Mouse (Mus musculus) frontal cortex, adult (tissue): Measurements from ENCODE around the gene Samd4b.
"Not testable (repeated sequence)": the region's sequence is repeated elsewhere in the genome, so short reads cannot be mapped to it uniquely, and the experiment has no call there.

Experiments used
- ATAC-seq: cut with Nextera tagmentation; 2 replicates; pipeline ENCODE4 v1.9.2; 2017; ENCODE audit warnings: mild to moderate bottlenecking, moderate library complexity, mixed read lengths; ENCODE audit not compliant: low TSS enrichment

Samd4b gene

GRCm38 (mm10) chr7:28401030-28401429, 196.9 kb downstream of the Samd4b start:
- no peak for ATAC-seq

GRCm38 (mm10) chr7:28398696-28399340, 199.1 kb downstream of the Samd4b start:
- no peak for ATAC-seq

GRCm38 (mm10) chr7:28398000-28398399, 199.9 kb downstream of the Samd4b start:
- no peak for ATAC-seq

GRCm38 (mm10) chr7:28395425-28395824, 202.5 kb downstream of the Samd4b start:
- no peak for ATAC-seq

- no peak for ATAC-seq
Observed at GRCm38 (mm10) chr7:28393272-28393951, 204.5 kb downstream of the Samd4b start.

- ATAC-seq: peak; percentile 99
Observed at GRCm38 (mm10) chr7:28392429-28393271, 205.3 kb downstream of the Samd4b start, which contains the start of the genes Med29 and Paf1. Gene Med29 (minus strand): TSS chr7:28392708. Gene Paf1 (plus strand): TSS chr7:28392951.

GRCm38 (mm10) chr7:28390331-28390730, 207.6 kb downstream of the Samd4b start:
- ATAC-seq: no peak

GRCm38 (mm10) chr7:28387384-28387783, 210.6 kb downstream of the Samd4b start:
- ATAC-seq: not testable (repeated sequence)

- ATAC-seq: not testable (repeated sequence)
Observed at GRCm38 (mm10) chr7:28386877-28387276, 211.1 kb downstream of the Samd4b start.

- ATAC-seq: peak; percentile 21; the same call in 1 of the 2 replicates
Observed at GRCm38 (mm10) chr7:28386462-28386861, 211.5 kb downstream of the Samd4b start.

- ATAC-seq: no peak
Observed at GRCm38 (mm10) chr7:28386007-28386406, 211.9 kb downstream of the Samd4b start.

- ATAC-seq: no peak
Observed at GRCm38 (mm10) chr7:28385196-28385595, 212.7 kb downstream of the Samd4b start.

GRCm38 (mm10) chr7:28384162-28384561, 213.8 kb downstream of the Samd4b start:
- no peak for ATAC-seq

GRCm38 (mm10) chr7:28383606-28384005, 214.3 kb downstream of the Samd4b start:
- no peak for ATAC-seq

- ATAC-seq: peak; percentile 78
Observed at GRCm38 (mm10) chr7:28382981-28383396, 215.0 kb downstream of the Samd4b start.

GRCm38 (mm10) chr7:28382347-28382951, 215.5 kb downstream of the Samd4b start:
- ATAC-seq: peak; percentile 21; the same call in 1 of the 2 replicates

- ATAC-seq: no peak
Observed at GRCm38 (mm10) chr7:28381938-28382337, 216.0 kb downstream of the Samd4b start.

- ATAC-seq: no peak
Observed at GRCm38 (mm10) chr7:28381017-28381790, 216.7 kb downstream of the Samd4b start.

GRCm38 (mm10) chr7:28380237-28381016, 217.5 kb downstream of the Samd4b start, which contains the start of gene Zfp36:
Gene Zfp36 (minus strand): TSS chr7:28380253.
- ATAC-seq: no peak
